Mouse (Mus musculus): ENCODE results near the gene Itpkb. TPM values are rescaled to one million over a fixed set of nuclear protein-coding genes. Genes with fewer than 3 reads are reported as not detected.
A peak's percentile ranks its signal among the peaks of the same experiment; 100 is the strongest.

The Itpkb gene
- total RNA-seq, 1 experiment: 3.3 TPM

DNA sequence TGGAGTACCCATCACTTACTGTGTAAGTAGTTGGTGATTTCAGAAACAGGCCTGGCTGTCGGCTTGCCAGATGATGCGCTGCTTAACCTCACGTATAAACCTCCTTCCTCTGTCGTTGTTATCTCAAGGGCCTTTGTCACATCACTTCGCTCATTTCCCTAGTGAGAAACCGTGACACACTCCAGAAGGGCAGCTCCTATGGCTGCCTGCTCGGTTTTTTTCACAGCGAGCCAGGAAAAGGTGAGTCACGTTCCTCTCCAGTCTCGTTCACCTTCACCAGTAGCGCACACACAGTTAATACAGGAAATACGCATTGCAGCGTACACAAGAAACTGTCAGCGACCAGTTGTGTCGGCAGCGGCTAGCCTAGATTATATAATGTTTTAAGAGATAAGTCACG, 33.7 kb downstream of the Itpkb start:
- no peak overlapping the region for H3K27ac ChIP-seq (ENCODE audit: insufficient read depth, low read depth, low read length, poor library complexity, severe bottlenecking)
- H3K9me3 ChIP-seq (ENCODE audit: control insufficient read depth, insufficient read depth, low read depth, low read length): no peaks in the 10 kb centered on the region
- TF ChIP-seq CHD2 (IDR thresholded peaks at IDR 0.05; ENCODE audit: low read depth, low read length) (no peak), HCFC1 (IDR thresholded peaks at IDR 0.05; ENCODE audit: borderline replicate concordance, insufficient read depth, low read length) (no peak), ZC3H11A (IDR thresholded peaks at IDR 0.05; ENCODE audit: borderline replicate concordance, low read depth, low read length) (no peak), ZNF384 (IDR thresholded peaks at IDR 0.05; ENCODE audit: low read depth, low read length) (no peak), MAFK (IDR thresholded peaks at IDR 0.05; ENCODE audit: insufficient read depth, low read depth, low read length) (no peak)
- no peak overlapping the region for H3K9ac ChIP-seq (ENCODE audit: insufficient read depth, low read depth, low read length, poor library complexity, severe bottlenecking)
- no peak overlapping the region for H3K4me3 ChIP-seq (ENCODE audit: insufficient read depth in 1 of 2, low read depth in 1 of 2, low read length in 2 of 2, poor library complexity in 1 of 2, severe bottlenecking in 1 of 2)
- no peaks in the 10 kb centered on the region for H3K4me1 ChIP-seq (ENCODE audit: control insufficient read depth in 2 of 2, insufficient read depth in 2 of 2, low read length in 2 of 2, poor library complexity in 1 of 2)
- in situ Hi-C loops (cut with MboI; ENCODE audit: low sequenced_read_pairs in 2 of 2, unreplicated experiment in 2 of 2): no loop called here
- DNase-seq (ENCODE audit: low read depth, low spot score): no peak
- H3K36me3 ChIP-seq (ENCODE audit: control insufficient read depth, insufficient read depth, low read length, poor library complexity, severe bottlenecking): no peaks in the 10 kb centered on the region

DNA sequence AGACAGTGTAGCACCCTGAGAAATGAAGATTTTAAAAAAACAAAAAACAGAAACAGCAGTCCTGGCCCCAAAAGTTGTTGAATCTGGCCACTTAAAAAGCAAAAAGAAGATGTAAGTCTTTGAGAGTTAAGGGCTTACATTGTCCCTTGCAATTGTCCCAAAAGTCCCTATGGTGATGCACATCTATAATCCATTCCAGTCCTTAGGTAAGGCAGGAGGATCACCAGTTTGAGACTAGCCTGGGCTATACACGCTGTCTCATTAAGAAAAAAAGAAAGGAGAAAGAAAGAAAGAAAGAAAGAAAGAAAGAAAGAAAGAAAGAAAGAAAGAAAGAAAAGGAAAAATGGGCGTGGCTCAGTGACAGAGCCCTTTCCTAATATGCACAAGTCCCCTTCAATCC, 34.4 kb downstream of the Itpkb start:
- no peak overlapping the region for H3K9ac ChIP-seq (ENCODE audit: insufficient read depth, low read depth, low read length, poor library complexity, severe bottlenecking)
- no peaks in the 10 kb centered on the region for H3K4me1 ChIP-seq (ENCODE audit: control insufficient read depth in 2 of 2, insufficient read depth in 2 of 2, low read length in 2 of 2, poor library complexity in 1 of 2)
- TF ChIP-seq HCFC1 (IDR thresholded peaks at IDR 0.05; ENCODE audit: borderline replicate concordance, insufficient read depth, low read length): no peak
- no peak for TF ChIP-seq ZC3H11A (IDR thresholded peaks at IDR 0.05; ENCODE audit: borderline replicate concordance, low read depth, low read length)
- TF ChIP-seq MAFK (IDR thresholded peaks at IDR 0.05; ENCODE audit: insufficient read depth, low read depth, low read length): no peak
- TF ChIP-seq CHD2 (IDR thresholded peaks at IDR 0.05; ENCODE audit: low read depth, low read length): no peak
- no peak for TF ChIP-seq ZNF384 (IDR thresholded peaks at IDR 0.05; ENCODE audit: low read depth, low read length)
- no peak overlapping the region for H3K27ac ChIP-seq (ENCODE audit: insufficient read depth, low read depth, low read length, poor library complexity, severe bottlenecking)
- H3K36me3 ChIP-seq (ENCODE audit: control insufficient read depth, insufficient read depth, low read length, poor library complexity, severe bottlenecking): no peaks in the 10 kb centered on the region
- H3K4me3 ChIP-seq (ENCODE audit: insufficient read depth in 1 of 2, low read depth in 1 of 2, low read length in 2 of 2, poor library complexity in 1 of 2, severe bottlenecking in 1 of 2): peak overlapping the region in 1 of 2 experiments; percentile 43; a peak in 2 of 4 replicates
- in situ Hi-C loops (cut with MboI; ENCODE audit: low sequenced_read_pairs in 2 of 2, unreplicated experiment in 2 of 2): no loop called here
- no peaks in the 10 kb centered on the region for H3K9me3 ChIP-seq (ENCODE audit: control insufficient read depth, insufficient read depth, low read depth, low read length)
- DNase-seq (ENCODE audit: low read depth, low spot score): no peak

DNA sequence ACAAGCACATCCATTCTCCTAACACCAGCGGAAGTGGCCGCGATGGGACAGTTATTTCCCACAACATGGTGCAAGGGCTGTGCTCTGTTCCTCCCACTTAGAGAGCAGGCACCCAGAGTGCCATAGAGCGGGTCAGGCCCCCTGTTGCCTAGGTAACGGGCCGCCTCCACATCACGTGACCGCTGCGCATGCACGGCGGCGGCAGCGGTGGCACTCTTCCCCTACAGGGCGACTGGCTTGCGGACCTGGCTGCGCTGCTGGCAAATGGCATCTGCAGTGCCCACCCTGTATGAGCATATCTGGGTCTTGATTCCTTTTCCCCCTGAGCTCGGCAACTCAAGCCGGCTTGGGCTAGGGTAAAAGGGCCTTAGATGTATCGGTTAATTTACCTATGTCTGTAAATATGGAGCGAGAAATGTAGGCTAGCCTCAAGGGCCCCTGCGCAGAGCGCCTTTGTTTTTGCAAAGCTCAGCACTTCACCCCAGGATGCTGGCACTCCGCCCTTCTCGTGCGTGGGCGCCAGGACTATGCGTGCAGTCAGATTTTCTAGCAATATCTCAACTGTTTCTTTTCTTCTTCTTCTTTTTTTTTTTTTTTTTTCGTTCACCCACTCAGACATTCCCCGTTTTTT, 35.0 kb downstream of the Itpkb start:
- no peaks in the 10 kb centered on the region for H3K9me3 ChIP-seq (ENCODE audit: control insufficient read depth, insufficient read depth, low read depth, low read length)
- TF ChIP-seq HCFC1 (IDR thresholded peaks at IDR 0.05; ENCODE audit: borderline replicate concordance, insufficient read depth, low read length): no peak
- TF ChIP-seq MAFK (IDR thresholded peaks at IDR 0.05; ENCODE audit: insufficient read depth, low read depth, low read length): peak; percentile 93
- H3K4me3 ChIP-seq (ENCODE audit: insufficient read depth in 1 of 2, low read depth in 1 of 2, low read length in 2 of 2, poor library complexity in 1 of 2, severe bottlenecking in 1 of 2): peak overlapping the region; percentile 65 to 67
- H3K27ac ChIP-seq (ENCODE audit: insufficient read depth, low read depth, low read length, poor library complexity, severe bottlenecking): no peak overlapping the region
- no peaks in the 10 kb centered on the region for H3K4me1 ChIP-seq (ENCODE audit: control insufficient read depth in 2 of 2, insufficient read depth in 2 of 2, low read length in 2 of 2, poor library complexity in 1 of 2)
- H3K9ac ChIP-seq (ENCODE audit: insufficient read depth, low read depth, low read length, poor library complexity, severe bottlenecking): peak overlapping the region; percentile 57; the same call in 1 of the 2 replicates
- peak; percentile 87 for DNase-seq (ENCODE audit: low read depth, low spot score)
- in situ Hi-C loops (cut with MboI; ENCODE audit: low sequenced_read_pairs in 2 of 2, unreplicated experiment in 2 of 2): no loop called here
- no peaks in the 10 kb centered on the region for H3K36me3 ChIP-seq (ENCODE audit: control insufficient read depth, insufficient read depth, low read length, poor library complexity, severe bottlenecking)

DNA sequence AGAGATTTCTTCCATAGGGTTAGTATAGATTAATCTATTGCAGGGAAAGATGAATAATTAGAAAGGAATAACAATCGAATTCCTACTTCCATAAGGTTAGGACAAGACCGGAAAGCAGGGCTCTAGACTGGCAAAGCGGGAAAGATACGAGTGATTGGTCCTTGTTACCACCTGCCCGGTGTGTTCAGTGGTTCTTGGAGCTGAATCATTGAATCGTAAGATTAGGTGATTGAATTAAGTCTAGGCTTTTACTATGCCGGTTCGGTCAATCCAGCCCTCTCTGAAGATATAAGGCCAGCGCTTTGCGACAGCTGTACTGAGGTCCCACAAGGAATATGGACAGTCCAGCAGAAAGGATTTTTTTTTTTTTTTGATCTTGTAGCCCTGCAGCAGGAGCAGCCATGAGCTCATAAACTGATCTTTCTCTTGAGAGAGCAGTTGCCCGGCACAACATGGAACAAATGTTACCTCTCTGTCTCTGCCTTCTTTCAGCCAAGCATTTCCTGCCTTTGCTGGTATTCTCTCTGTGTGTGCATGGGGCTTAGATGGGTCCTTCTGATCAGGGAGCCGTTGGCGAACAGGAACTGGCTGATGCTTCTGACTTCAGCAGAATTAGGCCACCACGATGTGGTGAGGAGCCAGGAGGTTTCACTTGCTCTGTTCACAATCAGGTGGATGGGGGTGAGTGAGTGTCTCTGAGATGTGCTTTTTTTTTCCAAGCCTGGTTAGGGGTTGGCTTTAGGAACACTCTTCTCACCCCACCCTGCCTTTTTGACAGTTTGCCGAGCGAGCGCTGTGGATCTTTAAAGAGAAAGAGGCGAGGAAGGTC, 35.9 kb downstream of the Itpkb start:
- no peak for DNase-seq (ENCODE audit: low read depth, low spot score)
- H3K4me1 ChIP-seq (ENCODE audit: control insufficient read depth in 2 of 2, insufficient read depth in 2 of 2, low read length in 2 of 2, poor library complexity in 1 of 2): no peaks in the 10 kb centered on the region
- no peak overlapping the region for H3K27ac ChIP-seq (ENCODE audit: insufficient read depth, low read depth, low read length, poor library complexity, severe bottlenecking)
- in situ Hi-C loops (cut with MboI; ENCODE audit: low sequenced_read_pairs in 2 of 2, unreplicated experiment in 2 of 2): no loop called here
- TF ChIP-seq HCFC1 (IDR thresholded peaks at IDR 0.05; ENCODE audit: borderline replicate concordance, insufficient read depth, low read length): no peak
- no peak for TF ChIP-seq ZC3H11A (IDR thresholded peaks at IDR 0.05; ENCODE audit: borderline replicate concordance, low read depth, low read length)
- TF ChIP-seq CHD2 (IDR thresholded peaks at IDR 0.05; ENCODE audit: low read depth, low read length): no peak
- no peak for TF ChIP-seq MAFK (IDR thresholded peaks at IDR 0.05; ENCODE audit: insufficient read depth, low read depth, low read length)
- no peak for TF ChIP-seq ZNF384 (IDR thresholded peaks at IDR 0.05; ENCODE audit: low read depth, low read length)
- no peak overlapping the region for H3K9ac ChIP-seq (ENCODE audit: insufficient read depth, low read depth, low read length, poor library complexity, severe bottlenecking)
- H3K36me3 ChIP-seq (ENCODE audit: control insufficient read depth, insufficient read depth, low read length, poor library complexity, severe bottlenecking): no peaks in the 10 kb centered on the region
- H3K4me3 ChIP-seq (ENCODE audit: insufficient read depth in 1 of 2, low read depth in 1 of 2, low read length in 2 of 2, poor library complexity in 1 of 2, severe bottlenecking in 1 of 2): no peak overlapping the region
- no peaks in the 10 kb centered on the region for H3K9me3 ChIP-seq (ENCODE audit: control insufficient read depth, insufficient read depth, low read depth, low read length)
